Mouse (Mus musculus): ENCODE measurements around the gene Abhd14b.

- no peak for TF ChIP-seq CTCF (IDR thresholded peaks at IDR 0.05 in 2 of 3, conservative IDR thresholded peaks at IDR 0.05 in 1 of 3; ENCODE audit: control insufficient read depth in 1 of 3, insufficient read depth in 1 of 3, low read depth in 2 of 3, low read length in 3 of 3, poor library complexity in 1 of 3, severe bottlenecking in 1 of 3)
- no peak for TF ChIP-seq GATA1 (IDR thresholded peaks at IDR 0.05; ENCODE audit: low read depth, low read length)
- TF ChIP-seq POLR2A (IDR thresholded peaks at IDR 0.05; ENCODE audit: control insufficient read depth in 1 of 2, insufficient read depth in 1 of 2, low read depth in 1 of 2, low read length in 2 of 2, poor library complexity in 1 of 2), result no peak
- TF ChIP-seq TCF12 (IDR thresholded peaks at IDR 0.05; ENCODE audit: low read depth, low read length), result no peak
- TF ChIP-seq NELFE (IDR thresholded peaks at IDR 0.05; ENCODE audit: low read depth, low read length), result no peak
- TF ChIP-seq CHD2 (IDR thresholded peaks at IDR 0.05; ENCODE audit: low read length), result no peak
- no peak for TF ChIP-seq ZC3H11A (IDR thresholded peaks at IDR 0.05; ENCODE audit: low read depth, low read length)
- no peak for TF ChIP-seq JUND (IDR thresholded peaks at IDR 0.05; ENCODE audit: low read depth, low read length)
- TF ChIP-seq UBTF (IDR thresholded peaks at IDR 0.05; ENCODE audit: borderline replicate concordance, insufficient read depth, low read depth, low read length), result no peak
- no peak for TF ChIP-seq E2F4 (IDR thresholded peaks at IDR 0.05; ENCODE audit: borderline replicate concordance, low read depth, low read length)
- TF ChIP-seq MAX (IDR thresholded peaks at IDR 0.05; ENCODE audit: low read length), result no peak
- TF ChIP-seq RAD21 (IDR thresholded peaks at IDR 0.05; ENCODE audit: low read depth, low read length), result no peak
These were observed 26.0 kb upstream of the Abhd14b start for GRCm38 (mm10) chr9:106421033-106421864.

All from MEL (cell line).